Mouse (Mus musculus) ES-E14 (cell line): ENCODE measurements around the gene Zbtb8os.

Experiments used
- CHD2 ChIP-seq: IDR thresholded peaks from 2 replicates; pipeline ENCODE4 v1.6.1; 2014; ENCODE audit warnings: mild to moderate bottlenecking, low read depth, low read length, inconsistent platforms
- HCFC1 ChIP-seq: IDR thresholded peaks from 2 replicates; pipeline ENCODE4 v1.6.1; 2012; ENCODE audit warnings: low read length, inconsistent platforms, borderline replicate concordance; ENCODE audit not compliant: insufficient read depth
- ZC3H11A ChIP-seq: IDR thresholded peaks from 2 replicates; pipeline ENCODE4 v1.6.1; 2012; ENCODE audit warnings: low read depth, mild to moderate bottlenecking, inconsistent platforms, low read length, borderline replicate concordance
- ZNF384 ChIP-seq: IDR thresholded peaks from 2 replicates; pipeline ENCODE4 v1.6.1; 2012; ENCODE audit warnings: low read depth, low read length, inconsistent platforms

- TF ChIP-seq ZC3H11A (no peak), HCFC1 (no peak), ZNF384 (no peak), CHD2 (no peak)
These were observed 44.3 kb downstream of the Zbtb8os start for GRCm38 (mm10) chr4:129379805-129380204.
